9 mouse cellular contexts compared by ENCODE assay signal in genomic region chr4:84456198-84456852, GRCm38 (mm10).
DNase-seq lines count a peak whose midpoint lies in the region; ATAC-seq lines count a peak whose summit lies in the region.
"Had no signal": no experiment of that assay in that cellular context is flagged by ENCODE, and none has a peak within 500 bp of the region (broad histone marks: within the 10 kb centered on the region; RNA-seq: fewer than 3 reads in every experiment).

No protein-coding gene starts in this region.

- no peak overlapping the region for H3K4me2 ChIP-seq in midbrain, embryonic 14.5 days (ENCODE audit: low read length)
- H3K4me2 ChIP-seq in midbrain, embryonic 15.5 days, result no peak overlapping the region; the same call in 1 of the 2 replicates
- peak overlapping the region; percentile 25; the same call in 1 of the 2 replicates for H3K4me2 ChIP-seq in kidney, embryonic 16.5 days (replicated peaks; ENCODE audit: low read depth, low read length)
- H3K4me2 ChIP-seq: stomach, embryonic 15.5 days had no signal

- H3K27me3 ChIP-seq in midbrain, embryonic 14.5 days (ENCODE audit: control insufficient read depth, insufficient read depth, low read length), result no peaks in the 10 kb centered on the region
- no peaks in the 10 kb centered on the region for H3K27me3 ChIP-seq in midbrain, embryonic 15.5 days (replicated peaks)
- H3K27me3 ChIP-seq in kidney, embryonic 16.5 days (ENCODE audit: insufficient read depth, low read length), result no peaks in the 10 kb centered on the region
- H3K27me3 ChIP-seq: stomach, embryonic 15.5 days had no signal

- no peaks in the 10 kb centered on the region for H3K36me3 ChIP-seq in midbrain, embryonic 14.5 days (ENCODE audit: control insufficient read depth, insufficient read depth, low read length)
- H3K36me3 ChIP-seq in midbrain, embryonic 15.5 days (replicated peaks), result no peaks in the 10 kb centered on the region
- no peaks in the 10 kb centered on the region for H3K36me3 ChIP-seq in kidney, embryonic 16.5 days (ENCODE audit: insufficient read depth, low read length)
- H3K36me3 ChIP-seq: stomach, embryonic 15.5 days had no signal

- no peak overlapping the region for H3K9ac ChIP-seq in midbrain, embryonic 14.5 days (replicated peaks; ENCODE audit: low read length)
- no peak overlapping the region for H3K9ac ChIP-seq in midbrain, embryonic 15.5 days
- no peak overlapping the region for H3K9ac ChIP-seq in kidney, embryonic 16.5 days (replicated peaks; ENCODE audit: low read length)
- H3K9ac ChIP-seq: stomach, embryonic 15.5 days had no signal

- H3K27ac ChIP-seq in midbrain, embryonic 14.5 days (replicated peaks; ENCODE audit: low read depth, low read length), result no peak overlapping the region
- no peak overlapping the region for H3K27ac ChIP-seq in midbrain, embryonic 15.5 days
- peak overlapping the region; percentile 54 for H3K27ac ChIP-seq in kidney, embryonic 16.5 days (ENCODE audit: low read length)
- H3K27ac ChIP-seq: stomach, embryonic 15.5 days had no signal

- DNase-seq in cerebellum, adult 11 months, result peak; percentile 0
- DNase-seq in cerebellum, postnatal 4 days (ENCODE audit: low spot score in 2 of 2), result no peak
- peak; percentile 33 for DNase-seq in midbrain, embryonic 14.5 days
- peak; percentile 51 for DNase-seq in retina, embryonic 14.5 days (ENCODE audit: low spot score)
- DNase-seq in left cerebral cortex, adult 18-20 months (ENCODE audit: low spot score in 2 of 2), result no peak
- DNase-seq in adrenal gland, adult 2 months, result no peak

- WGBS in midbrain, embryonic 14.5 days, result 68% methylated on average over 16 of the region's 16 CpGs
- 60% methylated on average over 16 of the region's 16 CpGs for WGBS in midbrain, embryonic 15.5 days
- 50% methylated on average over 16 of the region's 16 CpGs for WGBS in kidney, embryonic 16.5 days

- ATAC-seq in midbrain, embryonic 14.5 days (ENCODE audit: low FRiP score, low TSS enrichment), result no peak
- no peak; the same call in 1 of the 2 replicates for ATAC-seq in midbrain, embryonic 15.5 days (replicated peaks)
- peak; percentile 76 for ATAC-seq in kidney, embryonic 16.5 days (ENCODE audit: low FRiP score, low TSS enrichment)

- no peaks in the 10 kb centered on the region for H3K4me1 ChIP-seq in midbrain, embryonic 14.5 days (ENCODE audit: control insufficient read depth, insufficient read depth, low read length)
- peaks cover 10% of the 10 kb centered on the region; the same call in 1 of the 2 replicates for H3K4me1 ChIP-seq in midbrain, embryonic 15.5 days
- peaks cover 28% of the 10 kb centered on the region for H3K4me1 ChIP-seq in kidney, embryonic 16.5 days (ENCODE audit: insufficient read depth, low read length)

- no peaks in the 10 kb centered on the region for H3K9me3 ChIP-seq in midbrain, embryonic 14.5 days (ENCODE audit: control insufficient read depth, low read length)
- H3K9me3 ChIP-seq in midbrain, embryonic 15.5 days, result no peaks in the 10 kb centered on the region
- no peaks in the 10 kb centered on the region for H3K9me3 ChIP-seq in kidney, embryonic 16.5 days (ENCODE audit: low read length)
- H3K9me3 ChIP-seq: stomach, embryonic 15.5 days had no signal

- H3K4me3 ChIP-seq in midbrain, embryonic 14.5 days (replicated peaks; ENCODE audit: low read depth, low read length), result no peak overlapping the region
- H3K4me3 ChIP-seq in midbrain, embryonic 15.5 days, result no peak overlapping the region
- no peak overlapping the region; the same call in 1 of the 2 replicates for H3K4me3 ChIP-seq in kidney, embryonic 16.5 days (ENCODE audit: low read length)
- H3K4me3 ChIP-seq: stomach, embryonic 15.5 days had no signal

Comparison
In these comparisons a context has a peak if more than half of its experiments do, and no peak if none do; other contexts are left out.
1. DNase-seq: peak in cerebellum, adult 11 months (single experiment), midbrain, embryonic 14.5 days (single experiment) and retina, embryonic 14.5 days (single experiment); none in cerebellum, postnatal 4 days (0 of 2), left cerebral cortex, adult 18-20 months (0 of 2) and adrenal gland, adult 2 months (single experiment).